Mouse (Mus musculus) G1E (cell line): ENCODE measurements around the gene Prcc.

Source experiments
- CTCF ChIP-seq: IDR thresholded peaks from 2 replicates; pipeline ENCODE4 v1.5.1; 2012; ENCODE audit warnings: low read depth, low read length, inconsistent platforms, mixed read lengths
- GATA1 ChIP-seq: IDR thresholded peaks from 2 replicates; pipeline ENCODE4 v1.6.1; 2012; ENCODE audit warnings: borderline replicate concordance, low read length, inconsistent platforms, mixed read lengths
- POLR2AphosphoS5 ChIP-seq: IDR thresholded peaks from 2 replicates; pipeline ENCODE4 v1.6.1; 2012; ENCODE audit warnings: low read depth, low read length, inconsistent platforms; ENCODE audit not compliant: insufficient replicate concordance
- TAL1 ChIP-seq: conservative IDR thresholded peaks from 2 replicates; pipeline ENCODE4 v1.6.1; 2012; ENCODE audit warnings: low read depth, low read length, inconsistent platforms, mixed read lengths

DNA sequence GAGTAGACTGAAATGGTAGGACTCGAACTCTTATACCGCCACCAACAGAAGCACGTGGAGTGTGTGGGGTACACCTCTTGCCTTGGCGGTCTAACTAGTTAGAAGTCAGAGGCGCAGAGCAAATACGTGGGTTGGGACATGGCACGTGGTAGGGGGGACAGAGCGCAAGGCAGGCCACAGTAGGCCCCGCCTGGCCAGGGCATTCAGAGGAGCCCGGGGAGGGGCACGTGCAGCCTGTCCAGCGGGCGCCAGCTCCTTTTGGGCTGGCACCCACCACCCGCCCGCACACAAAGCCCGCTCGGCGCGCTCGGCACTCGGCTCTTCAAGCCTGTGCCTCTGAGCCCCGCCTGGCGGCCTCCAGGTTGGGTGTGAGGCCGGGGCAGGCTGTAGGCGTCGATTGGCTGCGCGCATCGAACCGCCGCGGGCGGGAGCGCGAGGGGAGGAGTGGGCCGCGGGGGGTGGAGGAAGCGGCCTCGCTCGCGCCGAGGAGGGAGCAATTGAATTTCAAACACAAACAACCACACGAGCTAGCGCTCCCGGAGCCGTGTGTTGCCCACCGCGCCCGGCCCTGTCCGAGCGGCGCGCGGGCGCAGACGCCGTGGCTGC, 20.6 kb upstream of the Prcc start, which contains the start of gene Hdgf:
- TF ChIP-seq CTCF (no peak), GATA1 (no peak), POLR2AphosphoS5 (no peak), TAL1 (no peak)
